ENCODE assay signal across 8 mouse cellular contexts in the genomic region with DNA sequence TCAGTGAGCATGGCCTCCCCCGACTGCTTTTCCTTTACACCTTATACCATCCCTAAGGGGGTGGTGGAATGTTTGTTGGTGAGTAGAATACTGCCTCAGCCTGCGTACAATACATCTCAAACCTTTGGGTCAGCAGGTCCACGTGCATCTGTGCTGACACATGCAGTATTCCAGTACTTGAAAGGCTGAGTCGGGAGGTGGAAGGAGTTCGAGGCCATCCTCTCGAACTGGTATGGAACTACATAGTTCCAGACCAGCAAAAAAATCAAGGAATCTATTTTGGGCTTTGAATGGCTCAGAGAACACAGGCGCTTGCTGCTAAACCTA. TPM values are rescaled to one million over a fixed set of nuclear protein-coding genes. Genes with fewer than 3 reads are reported as not detected.
DNase-seq lines count a peak whose midpoint lies in the region; ATAC-seq and TF ChIP-seq lines count a peak whose summit lies in the region.

No protein-coding gene starts in this region.

- TF ChIP-seq POLR2A in cortical plate, adult 2 months (IDR thresholded peaks at IDR 0.05; ENCODE audit: extremely low read depth, insufficient read depth, low read length): no peak

- H3K27ac ChIP-seq in kidney, embryonic 14.5 days (ENCODE audit: low read depth, low read length): peak overlapping the region; percentile 93
- no peak overlapping the region for H3K27ac ChIP-seq in cortical plate, adult 2 months (ENCODE audit: insufficient read depth, low read length)
- H3K27ac ChIP-seq in intestine, embryonic 14.5 days (ENCODE audit: low read depth): peak overlapping the region; percentile 92
- peak overlapping the region; percentile 79 for H3K27ac ChIP-seq in midbrain, postnatal 0 days (ENCODE audit: low read depth, low read length)

- 7% methylated on average over 7 of the region's 7 CpGs for WGBS in kidney, embryonic 14.5 days
- WGBS in intestine, embryonic 14.5 days: 5% methylated on average over 7 of the region's 7 CpGs
- WGBS in midbrain, postnatal 0 days: 3% methylated on average over 7 of the region's 7 CpGs

- no peak; the same call in 1 of the 2 replicates for ATAC-seq in kidney, embryonic 14.5 days (ENCODE audit: low FRiP score, low TSS enrichment)
- ATAC-seq in intestine, embryonic 14.5 days (replicated peaks; ENCODE audit: low FRiP score, low TSS enrichment, low read depth): peak; percentile 25; the same call in 1 of the 2 replicates
- ATAC-seq in midbrain, postnatal 0 days (ENCODE audit: low FRiP score): no peak
- ATAC-seq in frontal cortex, adult (ENCODE audit: low TSS enrichment): no peak

- peak overlapping the region; percentile 74; the same call in 1 of the 2 replicates for H3K9ac ChIP-seq in kidney, embryonic 14.5 days (ENCODE audit: low read depth, low read length)
- peak overlapping the region; percentile 55 for H3K9ac ChIP-seq in intestine, embryonic 14.5 days (ENCODE audit: low read length)
- H3K9ac ChIP-seq in midbrain, postnatal 0 days (replicated peaks; ENCODE audit: low read length, poor library complexity, severe bottlenecking): peak overlapping the region; percentile 55

- peaks cover 33% of the 10 kb centered on the region for H3K36me3 ChIP-seq in kidney, embryonic 14.5 days (ENCODE audit: control insufficient read depth, insufficient read depth, low read length)
- peaks cover 32% of the 10 kb centered on the region for H3K36me3 ChIP-seq in intestine, embryonic 14.5 days (ENCODE audit: control insufficient read depth, insufficient read depth, low read length)
- H3K36me3 ChIP-seq in midbrain, postnatal 0 days (ENCODE audit: insufficient read depth, low read length): peaks cover 29% of the 10 kb centered on the region

- H3K4me1 ChIP-seq in kidney, embryonic 14.5 days (ENCODE audit: control insufficient read depth, insufficient read depth, low read length): peaks cover 20% of the 10 kb centered on the region
- H3K4me1 ChIP-seq in cortical plate, adult 2 months (ENCODE audit: control insufficient read depth, insufficient read depth, low read length): no peaks in the 10 kb centered on the region
- peaks cover 9% of the 10 kb centered on the region for H3K4me1 ChIP-seq in intestine, embryonic 14.5 days (replicated peaks; ENCODE audit: control insufficient read depth, insufficient read depth, low read length)
- peaks cover 11% of the 10 kb centered on the region; the same call in 1 of the 2 replicates for H3K4me1 ChIP-seq in midbrain, postnatal 0 days (ENCODE audit: insufficient read depth, low read length)

- no peak for TF ChIP-seq CTCF in cortical plate, adult 2 months (IDR thresholded peaks at IDR 0.05; ENCODE audit: extremely low read depth, insufficient read depth, low read length)
- no peak for TF ChIP-seq CTCF in midbrain, postnatal 0 days (IDR thresholded peaks at IDR 0.05)

- H3K9me3 ChIP-seq in kidney, embryonic 14.5 days (ENCODE audit: control insufficient read depth, low read length): no peaks in the 10 kb centered on the region
- H3K9me3 ChIP-seq in intestine, embryonic 14.5 days (ENCODE audit: control insufficient read depth, low read length): no peaks in the 10 kb centered on the region
- no peaks in the 10 kb centered on the region for H3K9me3 ChIP-seq in midbrain, postnatal 0 days (ENCODE audit: low read length)

- peak overlapping the region; percentile 58 for H3K4me2 ChIP-seq in kidney, embryonic 14.5 days (replicated peaks; ENCODE audit: low read depth, low read length)
- peak overlapping the region; percentile 86 for H3K4me2 ChIP-seq in intestine, embryonic 14.5 days (ENCODE audit: low read length)
- H3K4me2 ChIP-seq in midbrain, postnatal 0 days (ENCODE audit: low read depth, low read length, poor library complexity, severe bottlenecking): peak overlapping the region; percentile 76

- DNase-seq in kidney, adult 8-10 months: no peak
- no peak for DNase-seq in intestine, embryonic 14.5 days (ENCODE audit: low spot score)
- DNase-seq in midbrain, postnatal 0 days (ENCODE audit: low spot score): no peak
- no peak for DNase-seq in urinary bladder, postnatal 14 days (ENCODE audit: low spot score)
- DNase-seq in cerebellum, adult 11 months: no peak

- H3K4me3 ChIP-seq in kidney, embryonic 14.5 days (ENCODE audit: low read length): peak overlapping the region; percentile 72
- peak overlapping the region; percentile 79 for H3K4me3 ChIP-seq in cortical plate, adult 2 months (ENCODE audit: insufficient read depth, low read length)
- peak overlapping the region; percentile 60 for H3K4me3 ChIP-seq in intestine, embryonic 14.5 days (ENCODE audit: low read depth, low read length)
- H3K4me3 ChIP-seq in midbrain, postnatal 0 days (ENCODE audit: low read depth, low read length): peak overlapping the region; percentile 44

- no peaks in the 10 kb centered on the region for H3K27me3 ChIP-seq in kidney, embryonic 14.5 days (ENCODE audit: control insufficient read depth, insufficient read depth, low read length)
- H3K27me3 ChIP-seq in intestine, embryonic 14.5 days (replicated peaks; ENCODE audit: control insufficient read depth, insufficient read depth, low read length): no peaks in the 10 kb centered on the region
- no peaks in the 10 kb centered on the region for H3K27me3 ChIP-seq in midbrain, postnatal 0 days (ENCODE audit: insufficient read depth, low read length)

RNA-seq across cellular contexts. Expression of a gene that starts 0.6 kb away (rescaled TPM):
- polyA plus RNA-seq in kidney, embryonic 14.5 days (2014; fragmentation: Nextera tagmentation; extraction: Ambion mirVana): 118 and 156 TPM in 2 replicates
- 25.0 and 25.5 TPM in 2 replicates for polyA plus RNA-seq in cortical plate, adult 2 months (2012; rRNA removed)
- 88.4 and 91.0 TPM in 2 replicates for polyA plus RNA-seq in intestine, embryonic 14.5 days (2014; fragmentation: Nextera tagmentation; extraction: Ambion mirVana)
- total RNA-seq in midbrain, postnatal 0 days (2014; rRNA removed): 42.5 and 46.0 TPM in 2 replicates
- polyA plus RNA-seq in midbrain, postnatal 0 days (2015; fragmentation: Nextera tagmentation; extraction: Ambion mirVana): 51.1 and 64.7 TPM in 2 replicates

RNA-seq across cellular contexts. Expression of a gene that starts 15.3 kb away (rescaled TPM):
- 3.8 and 4.8 TPM in 2 replicates for polyA plus RNA-seq in kidney, embryonic 14.5 days (2014; fragmentation: Nextera tagmentation; extraction: Ambion mirVana)
- 0.49 and 0.86 TPM in 2 replicates for polyA plus RNA-seq in cortical plate, adult 2 months (2012; rRNA removed)
- polyA plus RNA-seq in intestine, embryonic 14.5 days (2014; fragmentation: Nextera tagmentation; extraction: Ambion mirVana): 3.1 and 4.2 TPM in 2 replicates
- total RNA-seq in midbrain, postnatal 0 days (2014; rRNA removed): 1.4 and 1.7 TPM in 2 replicates
- 0.68 and 0.98 TPM in 2 replicates for polyA plus RNA-seq in midbrain, postnatal 0 days (2015; fragmentation: Nextera tagmentation; extraction: Ambion mirVana)

RNA-seq across cellular contexts. Expression of a gene that starts 36.0 kb away (rescaled TPM):
- polyA plus RNA-seq in kidney, embryonic 14.5 days (2014; fragmentation: Nextera tagmentation; extraction: Ambion mirVana): 46.9 and 60.3 TPM in 2 replicates
- 58.9 and 61.6 TPM in 2 replicates for polyA plus RNA-seq in cortical plate, adult 2 months (2012; rRNA removed)
- polyA plus RNA-seq in intestine, embryonic 14.5 days (2014; fragmentation: Nextera tagmentation; extraction: Ambion mirVana): 39.5 and 54.4 TPM in 2 replicates
- 85.3 and 97.4 TPM in 2 replicates for total RNA-seq in midbrain, postnatal 0 days (2014; rRNA removed)
- 23.0 and 27.3 TPM in 2 replicates for polyA plus RNA-seq in midbrain, postnatal 0 days (2015; fragmentation: Nextera tagmentation; extraction: Ambion mirVana)
